Mouse (Mus musculus) bone marrow, adult 2 months (tissue): ENCODE results near the gene Prkn. TPM values are rescaled to one million over a fixed set of nuclear protein-coding genes. Genes with fewer than 3 reads are reported as not detected.

Experiments used
- H3K27ac ChIP-seq: fragments of 200-500 bp; 2 replicates; pipeline ENCODE4 v1.5.1; 2012; ENCODE audit warnings: low read depth, mild to moderate bottlenecking, control low read depth, inconsistent platforms, low read length; ENCODE audit not compliant: control insufficient read depth, poor library complexity, insufficient read depth
- H3K4me1 ChIP-seq: fragments of 200-500 bp; 2 replicates; pipeline ENCODE4 v1.6.1; 2011; ENCODE audit warnings: low read length; ENCODE audit not compliant: control insufficient read depth, insufficient read depth
- H3K4me3 ChIP-seq: fragments of 200-500 bp; replicated peaks from 2 replicates; pipeline ENCODE3; 2011; ENCODE audit warnings: mild to moderate bottlenecking, low read depth, low read length, control low read depth; ENCODE audit not compliant: control insufficient read depth
- CTCF ChIP-seq: fragments of 200-500 bp; IDR thresholded peaks from 2 replicates; pipeline ENCODE4 v1.5.1; 2011; ENCODE audit warnings: low read length, control low read depth; ENCODE audit not compliant: control insufficient read depth, insufficient read depth
- POLR2A ChIP-seq: fragments of 200-500 bp; IDR thresholded peaks from 2 replicates; pipeline ENCODE4 v1.6.1; 2011; ENCODE audit warnings: low read depth, mild to moderate bottlenecking, control low read depth, low read length, borderline replicate concordance; ENCODE audit not compliant: control insufficient read depth
- WGBS: fragments of 180-500 bp; shearing (Covaris S2); methylation state at CpG from one replicate; pipeline ENCODE4 v1.1.7; 2018; 5-methylcytosine and 5-hydroxymethylcytosine counted together
- polyA plus RNA-seq: library from polyadenylated mRNA; stranded (reverse); fragments of >200 nt; gene quantifications from 2 replicates; pipeline ENCODE4 v1.2.4, GENCODE M21; 2011; ENCODE audit warnings: low replicate concordance; ENCODE audit not compliant: missing spikeins, insufficient read depth, insufficient read length

The Prkn gene
- polyA plus RNA-seq, 1 experiment = 2.5 TPM

- H3K27ac ChIP-seq = no peak overlapping the region
- 50% methylated on average over 14 of the region's 14 CpGs for WGBS
- no peak overlapping the region for H3K4me3 ChIP-seq
- H3K4me1 ChIP-seq = peaks cover 1% of the 10 kb centered on the region; the same call in 1 of the 2 replicates
- TF ChIP-seq POLR2A (no peak), CTCF (no peak)
These were observed 1189.8 kb downstream of the Prkn start for GRCm38 (mm10) chr17:12029921-12030461.

- no peak for TF ChIP-seq CTCF
- TF ChIP-seq POLR2A = no peak
- 23% methylated on average over 11 of the region's 11 CpGs for WGBS
- H3K4me3 ChIP-seq = no peak overlapping the region
- no peak overlapping the region for H3K27ac ChIP-seq
- H3K4me1 ChIP-seq = peaks cover 1% of the 10 kb centered on the region; the same call in 1 of the 2 replicates
These were observed 1190.5 kb downstream of the Prkn start for GRCm38 (mm10) chr17:12030556-12031160.

- Histone ChIP-seq H3K27ac (no peak overlapping the region), H3K4me1 (peaks cover 2% of the 10 kb centered on the region; the same call in 1 of the 2 replicates), H3K4me3 (no peak overlapping the region)
- TF ChIP-seq POLR2A (no peak), CTCF (peak; percentile 60)
- 2% methylated on average over 10 of the region's 10 CpGs for WGBS
These were observed 1191.2 kb downstream of the Prkn start for GRCm38 (mm10) chr17:12031203-12031942.

GRCm38 (mm10) chr17:12032014-12032791, 1192.0 kb downstream of the Prkn start:
- Histone ChIP-seq H3K4me3 (no peak overlapping the region), H3K27ac (no peak overlapping the region), H3K4me1 (peaks cover 3% of the 10 kb centered on the region; the same call in 1 of the 2 replicates)
- WGBS = 78% methylated on average over 10 of the region's 10 CpGs
- TF ChIP-seq POLR2A (no peak), CTCF (no peak)

GRCm38 (mm10) chr17:12035386-12035785, 1195.2 kb downstream of the Prkn start:
- 86% methylated on average over 5 of the region's 5 CpGs for WGBS
- Histone ChIP-seq H3K4me1 (peaks cover 3% of the 10 kb centered on the region; the same call in 1 of the 2 replicates), H3K27ac (no peak overlapping the region), H3K4me3 (no peak overlapping the region)
- no peak for TF ChIP-seq POLR2A
- no peak for TF ChIP-seq CTCF

GRCm38 (mm10) chr17:12036205-12036604, 1196.0 kb downstream of the Prkn start:
- no peak overlapping the region for H3K27ac ChIP-seq
- 48% methylated on average over 6 of the region's 6 CpGs for WGBS

GRCm38 (mm10) chr17:12037065-12037464, 1196.9 kb downstream of the Prkn start:
- peak overlapping the region; percentile 43 for H3K4me3 ChIP-seq
- H3K4me1 ChIP-seq = peaks cover 1% of the 10 kb centered on the region; the same call in 1 of the 2 replicates
- 61% methylated on average over 5 of the region's 5 CpGs for WGBS
- no peak for TF ChIP-seq CTCF
- no peak for TF ChIP-seq POLR2A
- peak overlapping the region; percentile 78 for H3K27ac ChIP-seq

More at GRCm38 (mm10) chr17:12036205-12036604, 1196.0 kb downstream of the Prkn start:
- TF ChIP-seq CTCF (peak; percentile 85), POLR2A (no peak)
- Histone ChIP-seq H3K4me3 (peak overlapping the region; percentile 20), H3K4me1 (peaks cover 1% of the 10 kb centered on the region; the same call in 1 of the 2 replicates)

GRCm38 (mm10) chr17:12037574-12037973, 1197.4 kb downstream of the Prkn start:
- Histone ChIP-seq H3K4me3 (no peak overlapping the region), H3K4me1 (peaks cover 1% of the 10 kb centered on the region; the same call in 1 of the 2 replicates), H3K27ac (peak overlapping the region; percentile 78)
- TF ChIP-seq POLR2A (no peak), CTCF (no peak)
- 87% methylated on average over 2 of the region's 2 CpGs for WGBS
